ENCODE assay signal across 7 mouse cellular contexts in genomic region chr10:77150947-77151521, GRCm38 (mm10). TPM values are rescaled to one million over a fixed set of nuclear protein-coding genes. Genes with fewer than 3 reads are reported as not detected.
DNase-seq lines count a peak whose midpoint lies in the region; ATAC-seq and TF ChIP-seq lines count a peak whose summit lies in the region.

No protein-coding gene starts in this region.

- H3K36me3 ChIP-seq in ES-Bruce4 (ENCODE audit: control insufficient read depth, insufficient read depth, low read length, poor library complexity, severe bottlenecking) = no peaks in the 10 kb centered on the region
- no peaks in the 10 kb centered on the region for H3K36me3 ChIP-seq in hindbrain, embryonic 16.5 days (ENCODE audit: control insufficient read depth, insufficient read depth, low read length)
- H3K36me3 ChIP-seq in midbrain, embryonic 12.5 days = no peaks in the 10 kb centered on the region

- peak; percentile 51 for ATAC-seq in hindbrain, embryonic 16.5 days
- ATAC-seq in midbrain, embryonic 12.5 days (ENCODE audit: low FRiP score, low read depth) = peak; percentile 67
- ATAC-seq in megakaryocyte progenitor cell, adult 5-6 weeks (replicated peaks; ENCODE audit: poor library complexity) = no peak

- 0 out of 2 replicates have a peak overlapping the region, but pooled peaks have one; percentile 7 for H3K4me3 ChIP-seq in ES-Bruce4 (ENCODE audit: low read depth, low read length)
- H3K4me3 ChIP-seq in hindbrain, embryonic 16.5 days (ENCODE audit: low read length) = no peak overlapping the region
- H3K4me3 ChIP-seq in midbrain, embryonic 12.5 days = no peak overlapping the region

- TF ChIP-seq CTCF in ES-Bruce4 (IDR thresholded peaks at IDR 0.05; ENCODE audit: low read depth, low read length) = no peak

- peak overlapping the region; percentile 2 for H3K4me2 ChIP-seq in hindbrain, embryonic 16.5 days (ENCODE audit: low read length)
- H3K4me2 ChIP-seq in midbrain, embryonic 12.5 days (replicated peaks) = peak overlapping the region; percentile 46

- no peak for TF ChIP-seq EP300 in ES-Bruce4 (IDR thresholded peaks at IDR 0.05; ENCODE audit: insufficient read depth, low read depth, low read length)

- DNase-seq in embryo, embryonic 10.5 days (ENCODE audit: low spot score) = peak; percentile 77
- DNase-seq in thymus, postnatal 0 days (ENCODE audit: low spot score) = no peak
- no peak for DNase-seq in gastrocnemius, postnatal 4 days (ENCODE audit: low spot score in 2 of 2)

- H3K9ac ChIP-seq in ES-Bruce4 (ENCODE audit: low read depth, poor library complexity, severe bottlenecking) = peak overlapping the region; percentile 34; the same call in 1 of the 2 replicates
- H3K9ac ChIP-seq in hindbrain, embryonic 16.5 days (ENCODE audit: low read depth, low read length) = peak overlapping the region; percentile 9; the same call in 1 of the 2 replicates
- H3K9ac ChIP-seq in midbrain, embryonic 12.5 days (replicated peaks) = 0 out of 2 replicates have a peak overlapping the region, but pooled peaks have one; percentile 32

- H3K9me3 ChIP-seq in ES-Bruce4 (replicated peaks; ENCODE audit: control insufficient read depth, insufficient read depth, low read length, poor library complexity, severe bottlenecking) = no peaks in the 10 kb centered on the region
- no peaks in the 10 kb centered on the region for H3K9me3 ChIP-seq in hindbrain, embryonic 16.5 days (ENCODE audit: control insufficient read depth, low read length)
- no peaks in the 10 kb centered on the region for H3K9me3 ChIP-seq in midbrain, embryonic 12.5 days

- peak overlapping the region; percentile 24 for H3K27ac ChIP-seq in ES-Bruce4 (ENCODE audit: insufficient read depth, low read length)
- H3K27ac ChIP-seq in hindbrain, embryonic 16.5 days (ENCODE audit: low read depth, low read length) = peak overlapping the region; percentile 23; the same call in 1 of the 2 replicates
- peak overlapping the region; percentile 81 for H3K27ac ChIP-seq in midbrain, embryonic 12.5 days (replicated peaks)

- WGBS in hindbrain, embryonic 16.5 days = 3% methylated on average over 14 of the region's 14 CpGs
- 1% methylated on average over 14 of the region's 14 CpGs for WGBS in midbrain, embryonic 12.5 days

- TF ChIP-seq POLR2A in ES-Bruce4 (IDR thresholded peaks at IDR 0.05; ENCODE audit: insufficient read depth, low read length) = no peak

- no peaks in the 10 kb centered on the region for H3K27me3 ChIP-seq in ES-Bruce4 (ENCODE audit: control insufficient read depth, insufficient read depth, low read length, poor library complexity, severe bottlenecking)
- no peaks in the 10 kb centered on the region for H3K27me3 ChIP-seq in hindbrain, embryonic 16.5 days (replicated peaks; ENCODE audit: control insufficient read depth, insufficient read depth, low read length)
- no peaks in the 10 kb centered on the region for H3K27me3 ChIP-seq in midbrain, embryonic 12.5 days

- H3K4me1 ChIP-seq in ES-Bruce4 (ENCODE audit: control insufficient read depth, insufficient read depth, low read length) = peaks cover 36% of the 10 kb centered on the region
- H3K4me1 ChIP-seq in hindbrain, embryonic 16.5 days (ENCODE audit: control insufficient read depth, insufficient read depth, low read depth, low read length) = peaks cover 21% of the 10 kb centered on the region
- H3K4me1 ChIP-seq in midbrain, embryonic 12.5 days = peaks cover 44% of the 10 kb centered on the region

RNA-seq across cellular contexts. Expression of gene Col18a1, which starts 15.3 kb away (rescaled TPM):
- polyA plus RNA-seq in ES-Bruce4 (2011; ENCODE audit: insufficient read depth, insufficient read length, low read depth, missing spikeins) = 273 and 285 TPM in 2 replicates
- polyA plus RNA-seq in hindbrain, embryonic 16.5 days (2015; fragmentation: Nextera tagmentation; extraction: Ambion mirVana) = 26.4 and 41.9 TPM in 2 replicates
- 89.2 and 90.0 TPM in 2 replicates for polyA plus RNA-seq in midbrain, embryonic 12.5 days (2016; fragmentation: Nextera tagmentation; extraction: Ambion mirVana)
- polyA plus RNA-seq in thymus, postnatal 0 days (2015; fragmentation: Nextera tagmentation; extraction: Ambion mirVana) = 22.1 and 22.9 TPM in 2 replicates
- 10 to 100 TPM; 93.9 to 94.1 TPM for total RNA-seq in gastrocnemius, postnatal 4 days (2021)
- total RNA-seq in megakaryocyte progenitor cell, adult 5-6 weeks (2015) = 0.02 TPM in 1 of 2 replicates, not detected in the other
- total RNA-seq in megakaryocyte progenitor cell, adult 5-6 weeks (2017) = not detected in 2 replicates

Comparison
In these comparisons a context has a peak if more than half of its experiments do, and no peak if none do; other contexts are left out.
1. H3K27ac ChIP-seq: peak in every context shown above with its lines; median percentile 81 in midbrain, embryonic 12.5 days; 24 in ES-Bruce4; 23 in hindbrain, embryonic 16.5 days.